Mouse (Mus musculus) heart, embryonic 14.5 days (tissue): Measurements from ENCODE around the gene Hopx. TPM values are rescaled to one million over a fixed set of nuclear protein-coding genes. Genes with fewer than 3 reads are reported as not detected.
A peak's percentile ranks its signal among the peaks of the same experiment; 100 is the strongest.
"Not testable (repeated sequence)": the region's sequence is repeated elsewhere in the genome, so short reads cannot be mapped to it uniquely, and the experiment has no call there.

Source experiments
- ATAC-seq: fragments of 200-750 bp; cut with Nextera tagmentation; 2 replicates; pipeline ENCODE4 v1.8.0; 2017; ENCODE audit warnings: low read depth, moderate TSS enrichment; ENCODE audit not compliant: insufficient number of reproducible peaks, insufficient read depth, low FRiP score
- H3K27ac ChIP-seq, 2 experiments: fragments of 200-500 bp in 1 of 2; fragments of 300-500 bp in 1 of 2; sonication (generic) in 1 of 2; replicated peaks in 1 of 2; 2 replicates each; pipeline ENCODE4 v1.5.1; 2012 to 2014; ENCODE audit warnings: low read depth in 2 of 2, low read length in 2 of 2, control low read depth in 1 of 2, mild to moderate bottlenecking in 1 of 2, mixed read lengths in 1 of 2; ENCODE audit not compliant: control insufficient read depth in 1 of 2, insufficient read depth in 1 of 2
- H3K27me3 ChIP-seq: fragments of 300-500 bp; sonication (generic); 2 replicates; pipeline ENCODE4 v1.6.1; 2014; ENCODE audit warnings: mild to moderate bottlenecking, low read length, control low read depth; ENCODE audit not compliant: control insufficient read depth, insufficient read depth
- H3K36me3 ChIP-seq: fragments of 300-500 bp; sonication (generic); 2 replicates; pipeline ENCODE4 v1.6.1; 2014; ENCODE audit warnings: mild to moderate bottlenecking, control low read depth, low read length, mixed read lengths; ENCODE audit not compliant: control insufficient read depth, insufficient read depth
- H3K4me1 ChIP-seq, 2 experiments: fragments of 200-500 bp in 1 of 2; fragments of 300-500 bp in 1 of 2; sonication (generic) in 1 of 2; 2 replicates each; pipeline ENCODE4 v1.6.1; 2012 to 2014; ENCODE audit warnings: low read length in 2 of 2, control low read depth in 1 of 2, mixed read lengths in 1 of 2; ENCODE audit not compliant: control insufficient read depth in 2 of 2, insufficient read depth in 2 of 2
- H3K4me2 ChIP-seq: fragments of 300-500 bp; sonication (generic); 2 replicates; pipeline ENCODE4 v1.6.1; 2014; ENCODE audit warnings: mild to moderate bottlenecking, low read length
- H3K4me3 ChIP-seq, 2 experiments: fragments of 200-500 bp in 1 of 2; fragments of 300-500 bp in 1 of 2; sonication (generic) in 1 of 2; 2 replicates each; pipeline ENCODE4 v1.5.1; 2012 to 2014; ENCODE audit warnings: low read length in 2 of 2, mild to moderate bottlenecking in 2 of 2, control low read depth in 1 of 2, low read depth in 1 of 2, moderate library complexity in 1 of 2; ENCODE audit not compliant: control insufficient read depth in 1 of 2, insufficient read depth in 1 of 2
- H3K9ac ChIP-seq: fragments of 300-500 bp; sonication (generic); 2 replicates; pipeline ENCODE4 v1.6.1; 2014; ENCODE audit warnings: mild to moderate bottlenecking, low read length
- H3K9me3 ChIP-seq: fragments of 300-500 bp; sonication (generic); 2 replicates; pipeline ENCODE4 v1.6.1; 2016; ENCODE audit warnings: low read length, control low read depth; ENCODE audit not compliant: control insufficient read depth
- WGBS: fragments of 180-500 bp; shearing (Covaris S2); extraction: QIAGEN DNeasy Blood & Tissue Kit; methylation state at CpG from one replicate; pipeline ENCODE4 v1.1.7; 2014; 5-methylcytosine and 5-hydroxymethylcytosine counted together
- polyA plus RNA-seq: library from polyadenylated mRNA; unstranded; fragments of >200 nt; fragmentation: Nextera tagmentation; extraction: Ambion mirVana; gene quantifications from 2 replicates; pipeline ENCODE4 v1.2.1, GENCODE M21; 2014

Hopx gene
- polyA plus RNA-seq, 1 experiment from 2014 or later = 34.0 TPM

DNA sequence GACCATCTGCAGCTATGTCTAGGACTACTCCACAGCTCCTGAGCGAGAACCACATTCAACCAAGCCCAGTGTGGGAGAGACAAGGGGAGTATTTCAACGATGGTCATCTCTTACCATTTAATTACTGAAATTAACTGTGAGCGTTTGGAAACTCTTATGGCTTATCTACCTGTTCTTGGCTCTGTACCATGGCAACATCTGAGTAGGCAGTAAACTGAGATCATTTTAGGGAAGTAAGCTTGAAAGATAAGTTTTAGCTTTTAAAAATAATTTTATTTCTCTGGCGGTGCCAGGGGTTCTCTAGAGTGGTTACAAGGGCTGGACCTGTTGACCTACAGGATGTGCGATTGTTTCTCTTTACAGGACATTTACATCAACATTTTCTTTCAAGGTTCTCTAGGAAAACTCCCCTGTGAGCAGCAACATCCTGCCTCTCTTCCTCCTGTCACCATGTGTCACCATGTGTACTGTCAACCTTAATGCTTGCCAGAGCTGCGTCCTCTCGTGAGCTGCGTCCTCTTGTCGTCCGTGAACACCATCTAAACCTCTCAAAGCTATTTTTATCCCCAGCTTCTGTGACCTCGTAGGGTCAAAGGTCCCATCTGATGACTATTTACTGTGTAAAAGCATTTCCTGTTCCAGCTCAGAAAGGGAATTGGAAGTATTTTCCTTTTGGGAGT is 15.5 kb downstream of the Hopx start:
- ATAC-seq = no peak
- H3K36me3 ChIP-seq = peaks cover 23% of the 10 kb centered on the region
- H3K9ac ChIP-seq = peak overlapping the region; percentile 13; the same call in 1 of the 2 replicates
- no peaks in the 10 kb centered on the region for H3K9me3 ChIP-seq
- H3K4me2 ChIP-seq = peak overlapping the region; percentile 5; the same call in 1 of the 2 replicates
- peaks cover 26 to 53% of the 10 kb centered on the region in 2 experiments for H3K4me1 ChIP-seq
- peak overlapping the region; percentile 6 to 14; a peak in 3 of 4 replicates for H3K27ac ChIP-seq
- no peak overlapping the region for H3K4me3 ChIP-seq
- WGBS = 23% methylated on average over 11 of the region's 11 CpGs
- H3K27me3 ChIP-seq = no peaks in the 10 kb centered on the region

DNA sequence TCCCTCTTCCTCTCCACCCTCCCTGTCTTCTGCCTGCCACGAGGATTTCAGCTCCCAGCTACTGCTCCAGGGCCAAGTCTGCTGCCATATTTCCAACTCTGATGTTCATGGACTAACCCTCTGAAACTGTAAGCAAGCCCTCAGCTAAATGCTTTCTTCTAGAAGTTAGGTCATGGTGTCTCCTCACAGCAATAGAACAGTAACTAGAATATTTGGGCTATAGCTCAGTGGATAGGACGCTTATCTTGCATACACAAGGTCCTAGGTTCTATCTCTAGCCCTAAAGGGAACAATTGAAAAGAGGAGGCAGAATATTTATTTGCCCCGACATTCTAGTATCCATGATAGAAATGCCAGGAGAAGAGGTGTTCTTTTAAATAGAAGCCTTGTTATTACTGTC is 16.0 kb downstream of the Hopx start:
- no peak overlapping the region for H3K27ac ChIP-seq
- H3K4me1 ChIP-seq = peaks cover 26 to 57% of the 10 kb centered on the region in 2 experiments
- WGBS = 80% methylated on average over 3 of the region's 3 CpGs

DNA sequence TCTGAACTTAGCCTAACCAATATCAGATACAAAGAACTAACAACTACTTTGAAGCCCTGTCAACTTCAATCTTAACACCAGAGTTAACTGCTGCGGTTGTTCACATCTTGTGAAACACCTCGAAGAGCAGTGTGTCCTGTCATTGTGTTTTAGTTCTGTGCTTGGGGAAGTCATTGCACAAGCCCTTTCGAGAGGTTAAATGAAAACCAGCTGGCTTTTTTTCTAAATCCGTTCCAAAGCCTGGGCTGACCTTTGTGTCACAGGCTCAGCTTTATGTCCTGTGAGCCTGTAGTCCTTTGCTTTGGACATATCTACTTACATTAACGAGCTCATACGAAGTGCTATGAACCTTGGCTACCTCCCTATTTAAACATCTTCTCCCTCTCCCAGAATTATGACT is 17.2 kb downstream of the Hopx start:
- ATAC-seq = no peak
- no peak overlapping the region for H3K4me3 ChIP-seq
- peak overlapping the region; percentile 24; the same call in 1 of the 2 replicates for H3K4me2 ChIP-seq
- peak overlapping the region; percentile 2 to 67; a peak in 3 of 4 replicates for H3K27ac ChIP-seq
- no peaks in the 10 kb centered on the region for H3K27me3 ChIP-seq
- 38% methylated on average over 6 of the region's 6 CpGs for WGBS
- H3K9me3 ChIP-seq = no peaks in the 10 kb centered on the region
- H3K36me3 ChIP-seq = peaks cover 33% of the 10 kb centered on the region
- peak overlapping the region; percentile 28; the same call in 1 of the 2 replicates for H3K9ac ChIP-seq
- peaks cover 30 to 59% of the 10 kb centered on the region in 2 experiments for H3K4me1 ChIP-seq

More for the DNA sequence above, 16.0 kb downstream of the Hopx start:
- no peak for ATAC-seq
- H3K4me2 ChIP-seq = no peak overlapping the region
- H3K9me3 ChIP-seq = no peaks in the 10 kb centered on the region
- peaks cover 25% of the 10 kb centered on the region for H3K36me3 ChIP-seq
- H3K27me3 ChIP-seq = no peaks in the 10 kb centered on the region
- H3K9ac ChIP-seq = no peak overlapping the region
- H3K4me3 ChIP-seq = no peak overlapping the region

DNA sequence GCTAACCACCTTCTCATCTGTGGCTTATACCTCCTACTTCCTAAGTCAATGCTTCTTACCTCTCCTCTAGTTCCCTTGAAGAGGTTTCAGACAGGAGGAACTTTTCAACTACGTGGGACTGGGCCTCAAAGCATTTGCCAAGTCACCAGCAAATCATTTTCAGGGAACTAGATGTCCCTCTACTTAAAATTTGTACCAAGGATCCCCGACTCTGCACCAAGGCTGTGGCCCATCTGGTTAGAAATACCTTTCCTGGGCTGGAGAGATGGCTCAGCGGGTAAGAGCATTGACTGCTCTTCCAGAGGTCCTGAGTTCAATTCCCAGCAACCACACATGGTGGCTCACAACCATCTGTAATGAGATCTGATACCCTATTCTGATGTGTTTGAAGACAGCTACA is 18.7 kb downstream of the Hopx start:
- H3K9ac ChIP-seq, H3K27ac ChIP-seq, H3K9me3 ChIP-seq, H3K27me3 ChIP-seq, H3K4me3 ChIP-seq, ATAC-seq, H3K4me2 ChIP-seq: not testable (repeated sequence)
- WGBS = 83% methylated on average over 3 of the region's 3 CpGs
- H3K4me1 ChIP-seq = peaks cover 38 to 67% of the 10 kb centered on the region in 2 experiments
- H3K36me3 ChIP-seq = peaks cover 36% of the 10 kb centered on the region

DNA sequence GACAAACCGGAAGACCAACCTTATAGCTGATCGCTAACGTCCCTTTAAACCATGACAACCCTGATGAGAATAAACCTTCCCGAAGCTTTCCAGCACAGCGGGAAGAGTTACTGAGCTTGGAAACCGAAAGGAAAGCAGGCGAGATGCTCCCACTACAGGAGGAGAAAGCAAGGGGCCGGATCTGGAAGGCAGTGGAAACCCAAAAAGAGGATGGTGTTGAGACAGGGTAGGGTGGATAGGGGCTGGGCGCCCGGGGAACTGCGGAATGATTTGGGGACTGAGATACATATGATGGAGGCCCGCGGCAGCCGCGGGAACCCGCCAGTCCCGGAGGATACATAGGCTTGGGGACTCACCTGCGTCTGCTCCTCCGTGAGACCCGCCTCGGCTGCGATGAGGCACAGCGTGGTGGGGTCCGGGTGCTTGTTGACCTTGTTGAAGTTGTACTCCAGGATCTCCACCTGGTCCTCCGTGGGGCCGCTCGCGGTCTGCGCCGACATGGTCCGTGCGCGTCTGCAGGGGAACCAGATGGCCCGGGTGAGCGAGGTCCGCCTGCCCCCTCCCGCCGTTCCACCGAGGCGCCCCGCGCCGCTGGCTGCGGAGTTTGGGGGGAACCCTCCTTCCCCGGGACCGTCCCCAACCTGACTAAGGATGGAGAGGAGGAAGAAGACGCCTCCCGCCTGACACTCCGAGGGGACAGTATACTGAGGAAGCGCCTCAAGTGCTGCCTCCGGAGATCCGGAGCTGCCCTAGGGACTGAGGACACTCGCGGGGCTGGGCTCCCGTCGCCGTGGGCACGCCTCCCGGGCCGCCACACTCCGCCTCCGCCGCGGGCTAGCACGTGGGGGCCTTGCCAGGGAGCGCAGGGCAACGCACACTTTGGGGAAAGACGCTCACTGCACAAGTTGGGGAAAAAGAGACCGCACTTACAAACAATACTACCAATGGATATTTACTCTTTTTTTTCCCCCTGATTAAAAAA is 20.1 kb downstream of the Hopx start:
- Histone ChIP-seq H3K4me3 (peak overlapping the region; percentile 53 to 62), H3K9me3 (no peaks in the 10 kb centered on the region), H3K27me3 (no peaks in the 10 kb centered on the region), H3K36me3 (peaks cover 28% of the 10 kb centered on the region), H3K27ac (peak overlapping the region; percentile 20 to 70; a peak in 3 of 4 replicates), H3K9ac (peak overlapping the region; percentile 90), H3K4me1 (peaks cover 35 to 66% of the 10 kb centered on the region in 2 experiments), H3K4me2 (peak overlapping the region; percentile 87)
- WGBS = under 1% methylated on average over 66 of the region's 69 CpGs
- ATAC-seq = peak; percentile 68

DNA sequence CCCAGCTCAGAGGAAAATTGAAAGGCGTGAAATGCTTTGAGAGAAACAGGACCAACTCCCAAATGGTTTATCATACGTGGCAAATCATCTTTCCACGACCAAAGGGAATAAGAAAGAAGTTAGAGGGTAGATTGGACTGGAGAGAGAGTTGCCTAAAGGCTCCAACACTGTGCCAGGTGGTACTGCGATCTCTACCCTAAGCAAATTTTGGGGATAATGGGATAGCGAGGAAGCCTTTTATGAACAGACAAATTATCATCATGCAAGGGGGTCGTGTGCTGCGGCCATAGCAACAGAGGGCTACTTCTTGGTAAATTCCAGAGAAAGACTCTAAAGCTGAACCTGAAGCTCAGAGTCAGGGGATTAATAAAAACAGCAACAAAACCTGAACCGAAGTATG is 21.0 kb downstream of the Hopx start:
- H3K9ac ChIP-seq = peak overlapping the region; percentile 90
- no peak overlapping the region; a peak in 1 of 4 replicates for H3K27ac ChIP-seq
- H3K27me3 ChIP-seq = no peaks in the 10 kb centered on the region
- peak overlapping the region; percentile 87 for H3K4me2 ChIP-seq
- peaks cover 34 to 62% of the 10 kb centered on the region in 2 experiments for H3K4me1 ChIP-seq
- no peaks in the 10 kb centered on the region for H3K9me3 ChIP-seq
- WGBS = 45% methylated on average over 8 of the region's 8 CpGs
- H3K36me3 ChIP-seq = peaks cover 37% of the 10 kb centered on the region
- no peak for ATAC-seq
- peak overlapping the region; percentile 53 to 62 for H3K4me3 ChIP-seq

DNA sequence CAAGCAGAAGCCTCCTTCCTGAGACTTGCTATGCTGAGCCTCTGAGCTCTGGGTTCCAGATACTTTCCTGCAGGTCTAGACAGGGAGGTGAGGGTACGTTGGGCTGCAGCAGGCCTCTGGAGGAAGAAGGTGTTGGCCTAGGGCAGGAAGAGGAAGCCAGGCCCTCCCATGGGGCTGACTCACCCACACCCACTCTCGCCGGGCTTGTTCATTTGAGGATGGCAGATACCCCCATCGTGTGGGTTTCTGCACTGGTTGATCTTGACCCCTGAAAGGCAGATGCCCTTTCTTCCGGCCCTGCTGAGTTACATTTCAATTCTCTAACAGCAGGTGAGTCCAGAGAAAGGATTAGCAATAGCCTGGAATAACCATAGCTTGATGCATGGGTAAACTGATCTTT is 22.4 kb downstream of the Hopx start:
- peak overlapping the region in 1 of 2 experiments; percentile 25; a peak in 1 of 4 replicates for H3K27ac ChIP-seq
- H3K36me3 ChIP-seq = peaks cover 51% of the 10 kb centered on the region
- H3K4me3 ChIP-seq = peak overlapping the region in 1 of 2 experiments; percentile 7; a peak in 1 of 4 replicates
- H3K9me3 ChIP-seq = no peaks in the 10 kb centered on the region
- WGBS = 51% methylated on average over 5 of the region's 5 CpGs
- H3K4me1 ChIP-seq = peaks cover 32 to 56% of the 10 kb centered on the region in 2 experiments
- ATAC-seq = no peak
- H3K9ac ChIP-seq = 0 out of 2 replicates have a peak overlapping the region, but pooled peaks have one; percentile 18
- peak overlapping the region; percentile 87 for H3K4me2 ChIP-seq
- H3K27me3 ChIP-seq = no peaks in the 10 kb centered on the region
